17 mouse cellular contexts compared by ENCODE assay signal in the genomic region with DNA sequence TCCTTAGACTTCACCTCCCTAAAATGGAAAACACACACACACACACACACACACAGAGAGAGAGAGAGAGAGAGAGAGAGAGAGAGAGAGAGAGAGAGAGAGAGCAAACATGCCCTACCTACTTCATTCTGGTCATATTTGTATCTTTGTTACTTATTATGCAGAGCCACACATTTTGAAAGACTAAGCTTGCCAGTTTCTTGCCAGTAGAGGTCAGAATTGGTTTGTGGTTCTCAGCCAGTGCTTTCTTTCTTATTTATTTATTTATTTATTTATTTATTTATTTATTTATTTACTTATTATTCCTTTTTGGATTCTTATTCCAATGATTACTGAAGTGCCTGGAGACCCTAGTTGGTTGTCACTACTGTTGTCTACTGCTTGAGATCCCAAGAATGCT. TPM values are rescaled to one million over a fixed set of nuclear protein-coding genes. Genes with fewer than 3 reads are reported as not detected.
DNase-seq lines count a peak whose midpoint lies in the region; ATAC-seq and TF ChIP-seq lines count a peak whose summit lies in the region.
"Had no signal": no experiment of that assay in that cellular context is flagged by ENCODE, and none has a peak within 500 bp of the region (broad histone marks: within the 10 kb centered on the region; RNA-seq: fewer than 3 reads in every experiment).

No protein-coding gene starts in this region.

- H3K9ac ChIP-seq in kidney, postnatal 0 days (ENCODE audit: low read depth, low read length) = no peak overlapping the region
- H3K9ac ChIP-seq in kidney, embryonic 15.5 days = no peak overlapping the region
- no peak overlapping the region for H3K9ac ChIP-seq in stomach, postnatal 0 days (ENCODE audit: low read length)
- H3K9ac ChIP-seq: embryonic facial prominence, embryonic 13.5 days; forebrain, embryonic 13.5 days; liver, embryonic 14.5 days had no signal

- ATAC-seq in kidney, postnatal 0 days (replicated peaks; ENCODE audit: low FRiP score, low read depth) = no peak
- no peak for ATAC-seq in kidney, embryonic 15.5 days (replicated peaks; ENCODE audit: low FRiP score)
- ATAC-seq in stomach, postnatal 0 days (ENCODE audit: low FRiP score, low TSS enrichment) = no peak
- ATAC-seq: forebrain, embryonic 13.5 days had no signal

- DNase-seq in kidney, postnatal 0 days (ENCODE audit: low spot score) = peak; percentile 37
- DNase-seq in lung, postnatal 10 days = peak; percentile 2
- no peak for DNase-seq in lung, postnatal 4 days
- peak; percentile 36 for DNase-seq in NIH3T3 (ENCODE audit: low read depth)
- no peak for DNase-seq in stomach, postnatal 0 days (ENCODE audit: low spot score)
- no peak for DNase-seq in c-Kit-positive CD71-positive TER-119-positive erythroid progenitor cells, embryonic 14.5 days (ENCODE audit: low spot score)
- DNase-seq: adrenal gland, postnatal 14 days; cerebellum, postnatal 36 days; gastrocnemius, postnatal 10 days; heart, postnatal 36 days; right cerebral cortex, postnatal 25 days; thymus, adult 18-20 months had no signal

- TF ChIP-seq CTCF in kidney, postnatal 0 days (IDR thresholded peaks at IDR 0.05; ENCODE audit: low read depth) = peak; percentile 59
- TF ChIP-seq CTCF in stomach, postnatal 0 days (IDR thresholded peaks at IDR 0.05; ENCODE audit: low read depth) = peak; percentile 53

- H3K27ac ChIP-seq in kidney, postnatal 0 days = no peak overlapping the region
- no peak overlapping the region for H3K27ac ChIP-seq in kidney, embryonic 15.5 days
- H3K27ac ChIP-seq in stomach, postnatal 0 days (replicated peaks) = no peak overlapping the region
- H3K27ac ChIP-seq: embryonic facial prominence, embryonic 13.5 days; forebrain, embryonic 13.5 days; liver, embryonic 14.5 days had no signal

- H3K4me1 ChIP-seq in kidney, postnatal 0 days (replicated peaks; ENCODE audit: insufficient read depth, low read length) = no peaks in the 10 kb centered on the region
- 0 out of 2 replicates have a peak, but pooled peaks cover 3% of the 10 kb centered on the region for H3K4me1 ChIP-seq in kidney, embryonic 15.5 days
- no peaks in the 10 kb centered on the region for H3K4me1 ChIP-seq in stomach, postnatal 0 days (replicated peaks; ENCODE audit: control insufficient read depth, insufficient read depth)
- H3K4me1 ChIP-seq: embryonic facial prominence, embryonic 13.5 days had no signal

- H3K9me3 ChIP-seq in kidney, postnatal 0 days (replicated peaks; ENCODE audit: low read length) = no peaks in the 10 kb centered on the region
- H3K9me3 ChIP-seq in kidney, embryonic 15.5 days (replicated peaks) = no peaks in the 10 kb centered on the region
- no peaks in the 10 kb centered on the region for H3K9me3 ChIP-seq in stomach, postnatal 0 days (ENCODE audit: control insufficient read depth, low read length)
- H3K9me3 ChIP-seq: embryonic facial prominence, embryonic 13.5 days; forebrain, embryonic 13.5 days had no signal

- no peaks in the 10 kb centered on the region for H3K27me3 ChIP-seq in kidney, postnatal 0 days (ENCODE audit: insufficient read depth, low read length)
- peaks cover 26% of the 10 kb centered on the region for H3K27me3 ChIP-seq in kidney, embryonic 15.5 days
- no peaks in the 10 kb centered on the region for H3K27me3 ChIP-seq in stomach, postnatal 0 days (ENCODE audit: control insufficient read depth, insufficient read depth, low read length)

- TF ChIP-seq EP300 in stomach, postnatal 0 days (optimal IDR thresholded peaks at IDR 0.05) = no peak

- H3K4me3 ChIP-seq in kidney, postnatal 0 days (replicated peaks; ENCODE audit: low read depth, low read length) = no peak overlapping the region
- H3K4me3 ChIP-seq in kidney, embryonic 15.5 days (replicated peaks) = no peak overlapping the region
- no peak overlapping the region for H3K4me3 ChIP-seq in stomach, postnatal 0 days (ENCODE audit: low read depth, low read length)
- H3K4me3 ChIP-seq: embryonic facial prominence, embryonic 13.5 days; forebrain, embryonic 13.5 days had no signal

- H3K36me3 ChIP-seq in kidney, postnatal 0 days (ENCODE audit: insufficient read depth, low read length) = no peaks in the 10 kb centered on the region
- no peaks in the 10 kb centered on the region for H3K36me3 ChIP-seq in kidney, embryonic 15.5 days
- H3K36me3 ChIP-seq in stomach, postnatal 0 days (ENCODE audit: control insufficient read depth, insufficient read depth, low read length) = no peaks in the 10 kb centered on the region
- H3K36me3 ChIP-seq: embryonic facial prominence, embryonic 13.5 days had no signal

- no peak overlapping the region for H3K4me2 ChIP-seq in kidney, postnatal 0 days (ENCODE audit: low read length)
- H3K4me2 ChIP-seq in kidney, embryonic 15.5 days = no peak overlapping the region
- H3K4me2 ChIP-seq in stomach, postnatal 0 days (replicated peaks; ENCODE audit: low read depth) = no peak overlapping the region
- H3K4me2 ChIP-seq: embryonic facial prominence, embryonic 13.5 days; forebrain, embryonic 13.5 days; heart, embryonic 11.5 days had no signal

RNA-seq across cellular contexts. Expression of a gene that starts 12.9 kb away (rescaled TPM):
- polyA plus RNA-seq in kidney, postnatal 0 days (2015; fragmentation: Nextera tagmentation; extraction: Ambion mirVana) = 504 and 550 TPM in 2 replicates
- polyA plus RNA-seq in kidney, embryonic 15.5 days (2015; fragmentation: Nextera tagmentation; extraction: Ambion mirVana) = 77.2 and 88.6 TPM in 2 replicates
- polyA plus RNA-seq in stomach, postnatal 0 days (2015; fragmentation: Nextera tagmentation; extraction: Ambion mirVana) = 1.5 and 1.7 TPM in 2 replicates

RNA-seq across cellular contexts. Expression of a gene that starts 25.2 kb away (rescaled TPM):
- polyA plus RNA-seq in kidney, postnatal 0 days (2015; fragmentation: Nextera tagmentation; extraction: Ambion mirVana) = 18.8 and 18.9 TPM in 2 replicates
- polyA plus RNA-seq in kidney, embryonic 15.5 days (2015; fragmentation: Nextera tagmentation; extraction: Ambion mirVana) = 30.2 and 33.7 TPM in 2 replicates
- 8.9 and 9.5 TPM in 2 replicates for polyA plus RNA-seq in stomach, postnatal 0 days (2015; fragmentation: Nextera tagmentation; extraction: Ambion mirVana)

RNA-seq across cellular contexts. Expression of a gene that starts 37.6 kb away (rescaled TPM):
- 71.0 and 79.2 TPM in 2 replicates for polyA plus RNA-seq in kidney, postnatal 0 days (2015; fragmentation: Nextera tagmentation; extraction: Ambion mirVana)
- 62.6 and 62.8 TPM in 2 replicates for polyA plus RNA-seq in kidney, embryonic 15.5 days (2015; fragmentation: Nextera tagmentation; extraction: Ambion mirVana)
- 40.4 and 47.7 TPM in 2 replicates for polyA plus RNA-seq in stomach, postnatal 0 days (2015; fragmentation: Nextera tagmentation; extraction: Ambion mirVana)
- polyA plus RNA-seq: heart, embryonic 11.5 days had no signal

Comparison
In these comparisons a context has a peak if more than half of its experiments do, and no peak if none do; other contexts are left out.
1. DNase-seq: peak in kidney, postnatal 0 days (single experiment), lung, postnatal 10 days (single experiment) and NIH3T3 (single experiment); none in lung, postnatal 4 days (0 of 2), stomach, postnatal 0 days (single experiment) and c-Kit-positive CD71-positive TER-119-positive erythroid progenitor cells, embryonic 14.5 days (single experiment).
2. RNA of a gene that starts 12.9 kb away (polyA plus RNA-seq): 504 to 550 TPM in kidney, postnatal 0 days and 77.2 to 88.6 TPM in kidney, embryonic 15.5 days; 1.5 to 1.7 TPM in stomach, postnatal 0 days; every median in the first group is over 10 times any median in the second.